Mouse (Mus musculus) lung, adult 2 months (tissue): ENCODE measurements around the gene Gns.

Source experiments
- CTCF ChIP-seq: fragments of 200-500 bp; IDR thresholded peaks from 2 replicates; pipeline ENCODE4 v1.5.1; 2011; ENCODE audit warnings: mild to moderate bottlenecking, low read length, control low read depth; ENCODE audit not compliant: insufficient read depth
- POLR2A ChIP-seq: fragments of 200-500 bp; IDR thresholded peaks from 2 replicates; pipeline ENCODE4 v1.6.1; 2011; ENCODE audit warnings: low read depth, mild to moderate bottlenecking, control low read depth, low read length, borderline replicate concordance; ENCODE audit errors: extremely low read depth

DNA sequence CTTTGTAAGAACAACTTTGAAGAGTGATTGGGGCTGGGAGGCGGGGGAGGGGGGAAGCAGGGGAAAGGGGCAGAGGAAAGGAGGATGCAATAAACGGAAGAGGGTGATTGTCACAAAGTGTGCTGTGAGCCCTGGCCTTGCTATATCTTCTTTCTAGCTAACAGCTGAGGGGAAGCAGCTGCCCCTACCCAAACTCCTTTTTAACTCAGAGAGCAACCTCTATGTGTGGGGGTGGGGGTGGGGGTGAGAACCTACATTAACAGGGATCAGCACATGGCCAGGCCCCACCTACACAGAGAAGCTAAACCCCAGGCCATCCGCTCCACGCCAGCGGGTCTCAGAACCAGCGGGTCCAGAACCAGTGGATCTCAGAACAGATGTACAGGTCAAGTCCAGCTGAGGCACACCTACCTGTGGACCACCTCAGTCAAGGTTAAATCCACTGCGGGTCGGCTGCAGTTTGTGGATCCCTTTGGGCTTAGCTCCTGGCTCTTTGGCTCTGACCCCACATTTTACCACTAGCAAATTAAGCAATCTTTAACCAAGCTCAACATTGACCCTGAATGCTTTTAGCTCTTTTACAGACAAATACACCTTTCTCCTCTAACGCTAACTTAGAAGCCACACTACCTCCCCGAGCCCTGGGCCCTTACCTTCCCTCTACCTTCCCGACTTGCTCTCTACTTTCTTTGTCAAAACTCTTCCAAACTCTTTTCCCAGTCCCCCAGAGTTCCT, 47.0 kb downstream of the Gns start:
- TF ChIP-seq POLR2A: no peak
- no peak for TF ChIP-seq CTCF
